8 mouse cellular contexts compared by ENCODE assay signal in genomic region chr2:172940003-172940798, GRCm38 (mm10). TPM values are rescaled to one million over a fixed set of nuclear protein-coding genes. Genes with fewer than 3 reads are reported as not detected.
DNase-seq lines count a peak whose midpoint lies in the region; ATAC-seq and TF ChIP-seq lines count a peak whose summit lies in the region.

Gene Bmp7, minus strand, starts transcription at chr2:172940321.

- no peak for TF ChIP-seq EP300 in liver, postnatal 0 days (IDR thresholded peaks at IDR 0.05; ENCODE audit: low read depth)

- no peaks in the 10 kb centered on the region for H3K36me3 ChIP-seq in embryonic facial prominence, embryonic 11.5 days (replicated peaks; ENCODE audit: control insufficient read depth, insufficient read depth, low read depth, low read length)
- no peaks in the 10 kb centered on the region for H3K36me3 ChIP-seq in heart, embryonic 15.5 days
- H3K36me3 ChIP-seq in liver, postnatal 0 days (replicated peaks; ENCODE audit: insufficient read depth, low read length), result no peaks in the 10 kb centered on the region
- no peaks in the 10 kb centered on the region for H3K36me3 ChIP-seq in neural tube, embryonic 14.5 days (ENCODE audit: control insufficient read depth, insufficient read depth, low read length)

- DNase-seq in layer of hippocampus, adult 2 months (ENCODE audit: low spot score in 2 of 2), result peak in 1 of 2 experiments; percentile 29
- no peak for DNase-seq in layer of hippocampus, adult 9-10 months (ENCODE audit: low spot score)
- peak; percentile 89 for DNase-seq in embryonic facial prominence, embryonic 11.5 days (ENCODE audit: low spot score)
- peak; percentile 87 for DNase-seq in kidney, postnatal 10 days
- peak; percentile 64 for DNase-seq in liver, postnatal 0 days
- DNase-seq in thymus, postnatal 4 days, result peak; percentile 83

- H3K9ac ChIP-seq in embryonic facial prominence, embryonic 11.5 days (replicated peaks; ENCODE audit: low read length), result peak within 1 kb of the TSS; percentile 74
- H3K9ac ChIP-seq in heart, embryonic 15.5 days, result peak within 1 kb of the TSS; percentile 76
- H3K9ac ChIP-seq in liver, postnatal 0 days (replicated peaks), result 0 out of 2 replicates have a peak within 1 kb of the TSS, but pooled peaks have one; percentile 21
- H3K9ac ChIP-seq in neural tube, embryonic 14.5 days (replicated peaks; ENCODE audit: low read depth, low read length), result peak within 1 kb of the TSS; percentile 51

- peaks cover 14% of the 10 kb centered on the region; the same call in 1 of the 2 replicates for H3K27me3 ChIP-seq in embryonic facial prominence, embryonic 11.5 days (ENCODE audit: control insufficient read depth, insufficient read depth, low read length)
- peaks cover 57% of the 10 kb centered on the region for H3K27me3 ChIP-seq in heart, embryonic 15.5 days
- H3K27me3 ChIP-seq in liver, postnatal 0 days (ENCODE audit: insufficient read depth, low read length), result peaks cover 66% of the 10 kb centered on the region
- peaks cover 40% of the 10 kb centered on the region for H3K27me3 ChIP-seq in neural tube, embryonic 14.5 days (ENCODE audit: control insufficient read depth, insufficient read depth, low read length)

- H3K4me2 ChIP-seq in embryonic facial prominence, embryonic 11.5 days (ENCODE audit: low read depth, low read length), result peak within 1 kb of the TSS; percentile 99
- H3K4me2 ChIP-seq in heart, embryonic 15.5 days, result peak within 1 kb of the TSS; percentile 86
- H3K4me2 ChIP-seq in liver, postnatal 0 days (ENCODE audit: low read depth, low read length), result peak within 1 kb of the TSS; percentile 72
- peak within 1 kb of the TSS; percentile 94 for H3K4me2 ChIP-seq in neural tube, embryonic 14.5 days (ENCODE audit: low read depth, low read length)

- TF ChIP-seq CTCF in layer of hippocampus, adult 2 months (conservative IDR thresholded peaks at IDR 0.05), result no peak
- no peak for TF ChIP-seq CTCF in liver, postnatal 0 days (IDR thresholded peaks at IDR 0.05; ENCODE audit: low read depth)

- peaks cover 17% of the 10 kb centered on the region; the same call in 1 of the 2 replicates for H3K4me1 ChIP-seq in embryonic facial prominence, embryonic 11.5 days (ENCODE audit: control insufficient read depth, insufficient read depth, low read length)
- peaks cover 43% of the 10 kb centered on the region for H3K4me1 ChIP-seq in heart, embryonic 15.5 days (replicated peaks)
- H3K4me1 ChIP-seq in liver, postnatal 0 days (ENCODE audit: insufficient read depth), result peaks cover 8% of the 10 kb centered on the region; the same call in 1 of the 2 replicates
- peaks cover 32% of the 10 kb centered on the region for H3K4me1 ChIP-seq in neural tube, embryonic 14.5 days (ENCODE audit: control insufficient read depth, insufficient read depth, low read length)

- peak within 1 kb of the TSS; percentile 18; the same call in 1 of the 2 replicates for H3K27ac ChIP-seq in layer of hippocampus, adult 2 months
- peak within 1 kb of the TSS; percentile 72 for H3K27ac ChIP-seq in embryonic facial prominence, embryonic 11.5 days (replicated peaks; ENCODE audit: low read depth, low read length)
- peak within 1 kb of the TSS; percentile 94 for H3K27ac ChIP-seq in heart, embryonic 15.5 days
- no peak within 1 kb of the TSS for H3K27ac ChIP-seq in liver, postnatal 0 days (ENCODE audit: low read depth)
- peak within 1 kb of the TSS; percentile 39; the same call in 1 of the 2 replicates for H3K27ac ChIP-seq in neural tube, embryonic 14.5 days (ENCODE audit: low read depth, low read length)

- H3K9me3 ChIP-seq in embryonic facial prominence, embryonic 11.5 days (replicated peaks; ENCODE audit: control insufficient read depth, low read length), result no peaks in the 10 kb centered on the region
- H3K9me3 ChIP-seq in heart, embryonic 15.5 days (replicated peaks), result no peaks in the 10 kb centered on the region
- H3K9me3 ChIP-seq in liver, postnatal 0 days (ENCODE audit: low read length), result no peaks in the 10 kb centered on the region
- no peaks in the 10 kb centered on the region for H3K9me3 ChIP-seq in neural tube, embryonic 14.5 days (ENCODE audit: control insufficient read depth, low read length)

- ATAC-seq in embryonic facial prominence, embryonic 11.5 days (replicated peaks; ENCODE audit: insufficient number of reproducible peaks, low FRiP score, low TSS enrichment, low read depth), result peak; percentile 75
- peak; percentile 68 for ATAC-seq in heart, embryonic 15.5 days (replicated peaks; ENCODE audit: insufficient number of reproducible peaks, insufficient read depth, low FRiP score, low read depth)
- ATAC-seq in liver, postnatal 0 days, result peak; percentile 73
- peak; percentile 62 for ATAC-seq in neural tube, embryonic 14.5 days (ENCODE audit: low read depth)

- H3K4me3 ChIP-seq in layer of hippocampus, adult 2 months, result peak within 1 kb of the TSS; percentile 59
- H3K4me3 ChIP-seq in embryonic facial prominence, embryonic 11.5 days (ENCODE audit: low read depth, low read length), result peak within 1 kb of the TSS; percentile 64
- H3K4me3 ChIP-seq in heart, embryonic 15.5 days, result peak within 1 kb of the TSS; percentile 76
- peak within 1 kb of the TSS; percentile 47 for H3K4me3 ChIP-seq in liver, postnatal 0 days (ENCODE audit: low read depth, low read length)
- H3K4me3 ChIP-seq in neural tube, embryonic 14.5 days (ENCODE audit: low read depth, low read length), result peak within 1 kb of the TSS; percentile 39

- under 1% methylated on average over 71 of the region's 82 CpGs for WGBS in embryonic facial prominence, embryonic 11.5 days
- under 1% methylated on average over 82 of the region's 82 CpGs for WGBS in heart, embryonic 15.5 days
- WGBS in liver, postnatal 0 days (ENCODE audit: insufficient replicate concordance), result under 1% methylated on average over 53 of the region's 82 CpGs
- WGBS in neural tube, embryonic 14.5 days, result under 1% methylated on average over 80 of the region's 82 CpGs

RNA-seq across cellular contexts. Expression of gene Bmp7, which starts in this region (rescaled TPM):
- total RNA-seq in layer of hippocampus, adult 2 months (2021), result 1 to 10 TPM; 4.2 to 5.7 TPM
- polyA plus RNA-seq in embryonic facial prominence, embryonic 11.5 days (2014; fragmentation: Nextera tagmentation; extraction: Ambion mirVana), result 26.2 and 26.6 TPM in 2 replicates
- polyA plus RNA-seq in heart, embryonic 15.5 days (2015; fragmentation: Nextera tagmentation; extraction: Ambion mirVana), result 31.3 and 35.1 TPM in 2 replicates
- polyA plus RNA-seq in liver, postnatal 0 days (2015; fragmentation: Nextera tagmentation; extraction: Ambion mirVana), result 0.32 and 0.49 TPM in 2 replicates
- polyA plus RNA-seq in neural tube, embryonic 14.5 days (2014; fragmentation: Nextera tagmentation; extraction: Ambion mirVana), result 5.8 and 19.1 TPM in 2 replicates

Comparison
In these comparisons a context has a peak if more than half of its experiments do, and no peak if none do; other contexts are left out.
1. Peak in DNase-seq, ATAC-seq, H3K4me3 ChIP-seq, H3K9ac ChIP-seq and H3K4me2 ChIP-seq in liver, postnatal 0 days; RNA of the gene not detected or under 1 TPM.
2. H3K9ac ChIP-seq: peak in every context shown above with its lines; median percentile 76 in heart, embryonic 15.5 days; 74 in embryonic facial prominence, embryonic 11.5 days; 51 in neural tube, embryonic 14.5 days; 21 in liver, postnatal 0 days.